Mouse (Mus musculus) midbrain, embryonic 15.5 days (tissue): Measurements from ENCODE around the gene Hist2h3c2. TPM values are rescaled to one million over a fixed set of nuclear protein-coding genes. Genes with fewer than 3 reads are reported as not detected.
"Not testable (repeated sequence)": the region's sequence is repeated elsewhere in the genome, so short reads cannot be mapped to it uniquely, and the experiment has no call there.

Experiments
- ATAC-seq: fragments of 200-750 bp; cut with Nextera tagmentation; replicated peaks from 2 replicates; pipeline ENCODE4 v1.8.0; 2017; ENCODE audit warnings: moderate TSS enrichment
- H3K27ac ChIP-seq: fragments of 300-500 bp; sonication (generic); 2 replicates; pipeline ENCODE4 v1.5.1; 2015; ENCODE audit warnings: mild to moderate bottlenecking, inconsistent platforms
- H3K27me3 ChIP-seq: fragments of 300-500 bp; sonication (generic); replicated peaks from 2 replicates; pipeline ENCODE4 v1.6.1; 2015; ENCODE audit warnings: inconsistent platforms
- H3K36me3 ChIP-seq: fragments of 300-500 bp; sonication (generic); replicated peaks from 2 replicates; pipeline ENCODE4 v1.6.1; 2015; ENCODE audit warnings: inconsistent platforms
- H3K4me1 ChIP-seq: fragments of 300-500 bp; sonication (generic); 2 replicates; pipeline ENCODE4 v1.6.1; 2015; ENCODE audit warnings: inconsistent platforms
- H3K4me2 ChIP-seq: fragments of 300-500 bp; sonication (generic); 2 replicates; pipeline ENCODE4 v1.6.1; 2015; ENCODE audit warnings: inconsistent platforms, mild to moderate bottlenecking, moderate library complexity
- H3K4me3 ChIP-seq: fragments of 300-500 bp; sonication (generic); 2 replicates; pipeline ENCODE4 v1.5.1; 2015; ENCODE audit warnings: mild to moderate bottlenecking, inconsistent platforms
- H3K9ac ChIP-seq: fragments of 300-500 bp; sonication (generic); 2 replicates; pipeline ENCODE4 v1.6.1; 2015; ENCODE audit warnings: mild to moderate bottlenecking, inconsistent platforms
- H3K9me3 ChIP-seq: fragments of 300-500 bp; sonication (generic); 2 replicates; pipeline ENCODE4 v1.6.1; 2016; ENCODE audit warnings: inconsistent platforms
- WGBS: fragments of 180-500 bp; shearing (Covaris S2); methylation state at CpG from one replicate; pipeline ENCODE4 v1.1.7; 2015; ENCODE audit warnings: mixed read lengths; 5-methylcytosine and 5-hydroxymethylcytosine counted together
- polyA plus RNA-seq: library from polyadenylated mRNA; unstranded; fragments of >200 nt; fragmentation: Nextera tagmentation; extraction: Ambion mirVana; gene quantifications from 2 replicates; pipeline ENCODE4 v1.2.1, GENCODE M21; 2015

The Hist2h3c2 gene
- 2.3 and 2.4 TPM in 2 replicates for polyA plus RNA-seq

DNA sequence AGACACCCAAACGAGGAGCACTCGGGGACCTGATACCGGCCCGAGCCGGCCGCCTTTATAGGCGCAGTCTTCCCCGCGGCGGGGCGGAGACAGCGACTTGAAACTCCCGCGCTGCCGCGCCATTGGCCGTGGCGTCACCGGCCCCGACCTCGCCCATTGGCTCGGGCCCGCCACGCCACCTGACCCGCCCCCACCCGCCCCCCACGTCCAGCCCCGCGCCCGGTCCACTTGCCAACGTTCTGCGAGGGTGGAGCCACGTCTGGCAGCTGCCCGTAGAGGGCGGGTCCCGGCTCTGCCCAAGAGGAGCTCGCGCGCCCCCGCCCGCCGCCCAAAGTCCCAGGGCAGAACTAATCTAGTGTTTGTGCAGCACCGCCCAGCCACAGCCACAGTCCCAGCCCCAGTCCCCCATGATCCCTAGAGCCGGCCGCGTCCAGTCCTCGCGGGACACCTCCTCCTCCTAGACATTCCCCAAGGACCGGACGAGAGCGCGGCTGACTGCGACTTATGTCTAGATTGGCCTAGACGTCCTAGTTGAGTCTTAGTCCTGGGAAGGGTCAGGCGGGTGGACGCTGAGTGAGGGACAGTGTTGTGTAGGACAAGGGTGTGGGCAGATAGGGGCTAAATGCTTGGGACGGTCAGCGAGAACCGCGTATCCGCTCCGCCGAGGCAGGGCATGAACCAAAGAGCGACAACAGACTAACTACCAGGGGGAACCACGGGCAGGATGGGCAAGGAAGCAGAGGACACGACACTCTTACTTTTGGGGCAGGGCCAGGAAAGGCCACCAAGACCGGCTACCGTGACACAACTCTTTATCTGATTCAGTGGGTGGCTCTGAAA, at the start of gene Hist2h3c2:
TSS of gene Hist2h3c2 (minus strand) at position 174 of the 840 bp plus-strand sequence.
- Histone ChIP-seq H3K4me1 (peaks cover 21% of the 10 kb centered on the region), H3K9ac (peak within 1 kb of the TSS; percentile 27; the same call in 1 of the 2 replicates), H3K27ac (peak within 1 kb of the TSS; percentile 67; the same call in 1 of the 2 replicates), H3K4me3 (peak within 1 kb of the TSS; percentile 37), H3K4me2 (peak within 1 kb of the TSS; percentile 45)
- WGBS: under 1% methylated on average over 23 of the region's 68 CpGs
- ATAC-seq: peak; percentile 89
- not testable (repeated sequence) for H3K27me3 ChIP-seq, H3K9me3 ChIP-seq, H3K36me3 ChIP-seq

DNA sequence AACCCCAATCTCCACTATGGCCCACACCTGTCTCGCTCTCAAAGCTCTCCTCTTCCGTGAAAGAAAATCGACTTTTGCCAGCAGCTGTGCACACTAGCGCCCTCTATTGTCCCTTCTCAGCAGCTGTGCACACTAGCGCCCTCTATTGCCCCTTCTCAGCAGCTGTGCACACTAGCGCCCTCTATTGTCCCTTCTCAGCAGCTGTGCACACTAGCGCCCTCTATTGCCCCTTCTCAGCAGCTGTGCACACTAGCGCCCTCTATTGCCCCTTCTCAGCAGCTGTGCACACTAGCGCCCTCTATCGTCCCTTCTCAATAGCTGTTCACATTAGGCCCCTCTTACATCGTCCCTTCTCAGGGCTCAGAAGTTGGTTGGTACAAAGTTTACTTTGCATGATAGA, 48.4 kb upstream of the Hist2h3c2 start:
- H3K4me1 ChIP-seq, H3K9me3 ChIP-seq, H3K4me3 ChIP-seq, H3K4me2 ChIP-seq, H3K36me3 ChIP-seq, ATAC-seq, H3K9ac ChIP-seq, H3K27ac ChIP-seq: not testable (repeated sequence)
- peaks cover 12% of the 10 kb centered on the region; the same call in 1 of the 2 replicates for H3K27me3 ChIP-seq
- WGBS: 92% methylated on average over 11 of the region's 11 CpGs

DNA sequence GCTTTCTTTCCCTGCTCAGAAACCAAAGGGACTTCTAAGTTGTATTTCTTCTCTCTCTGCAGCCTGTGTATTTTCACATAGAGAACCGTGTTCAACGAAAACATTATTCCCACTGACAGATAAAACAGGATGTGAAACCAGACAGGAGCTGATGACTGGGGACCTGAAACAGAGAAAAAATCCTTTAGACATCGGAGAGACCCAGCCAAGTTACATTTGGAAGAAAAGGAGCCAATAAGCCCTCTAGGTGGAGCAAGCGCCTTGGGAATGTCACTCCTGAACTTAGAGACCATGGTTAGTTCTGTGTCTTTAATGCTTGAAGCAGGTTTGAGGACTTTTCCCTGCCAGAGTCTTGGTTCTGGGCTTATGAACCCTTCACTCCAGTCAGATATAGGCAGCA, 45.5 kb upstream of the Hist2h3c2 start:
- Histone ChIP-seq H3K4me1 (no peaks in the 10 kb centered on the region), H3K9ac (no peak overlapping the region), H3K27me3 (peaks cover 20% of the 10 kb centered on the region; the same call in 1 of the 2 replicates), H3K4me2 (no peak overlapping the region), H3K4me3 (no peak overlapping the region), H3K9me3 (no peaks in the 10 kb centered on the region), H3K27ac (no peak overlapping the region), H3K36me3 (no peaks in the 10 kb centered on the region)
- no peak for ATAC-seq
- WGBS: 22% methylated on average over 4 of the region's 4 CpGs

DNA sequence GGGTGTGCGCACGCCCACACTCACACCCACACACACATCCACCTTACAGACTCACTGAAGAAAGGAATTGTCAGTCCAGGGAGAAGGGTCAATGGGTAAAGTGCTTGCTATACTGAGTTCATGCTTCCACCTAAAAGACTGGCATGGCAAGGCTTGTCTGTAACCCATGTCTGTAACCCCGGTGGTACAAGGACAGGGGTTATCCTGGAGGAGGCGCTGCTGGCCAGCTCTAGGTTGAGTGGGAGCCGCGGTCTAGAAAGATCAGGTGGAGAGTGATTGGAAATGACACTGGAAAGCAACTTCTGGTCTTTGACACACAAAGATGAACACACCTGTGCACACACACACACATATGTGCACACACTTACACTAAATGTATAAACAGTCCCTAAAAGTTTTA, 41.7 kb upstream of the Hist2h3c2 start:
- Histone ChIP-seq H3K27me3 (peaks cover 20% of the 10 kb centered on the region; the same call in 1 of the 2 replicates), H3K9ac (no peak overlapping the region), H3K36me3 (no peaks in the 10 kb centered on the region), H3K9me3 (no peaks in the 10 kb centered on the region), H3K4me2 (no peak overlapping the region), H3K4me1 (peaks cover 9% of the 10 kb centered on the region), H3K4me3 (no peak overlapping the region), H3K27ac (no peak overlapping the region)
- no peak for ATAC-seq
- whole genome bisulfite sequencing: 56% methylated on average over 6 of the region's 6 CpGs

DNA sequence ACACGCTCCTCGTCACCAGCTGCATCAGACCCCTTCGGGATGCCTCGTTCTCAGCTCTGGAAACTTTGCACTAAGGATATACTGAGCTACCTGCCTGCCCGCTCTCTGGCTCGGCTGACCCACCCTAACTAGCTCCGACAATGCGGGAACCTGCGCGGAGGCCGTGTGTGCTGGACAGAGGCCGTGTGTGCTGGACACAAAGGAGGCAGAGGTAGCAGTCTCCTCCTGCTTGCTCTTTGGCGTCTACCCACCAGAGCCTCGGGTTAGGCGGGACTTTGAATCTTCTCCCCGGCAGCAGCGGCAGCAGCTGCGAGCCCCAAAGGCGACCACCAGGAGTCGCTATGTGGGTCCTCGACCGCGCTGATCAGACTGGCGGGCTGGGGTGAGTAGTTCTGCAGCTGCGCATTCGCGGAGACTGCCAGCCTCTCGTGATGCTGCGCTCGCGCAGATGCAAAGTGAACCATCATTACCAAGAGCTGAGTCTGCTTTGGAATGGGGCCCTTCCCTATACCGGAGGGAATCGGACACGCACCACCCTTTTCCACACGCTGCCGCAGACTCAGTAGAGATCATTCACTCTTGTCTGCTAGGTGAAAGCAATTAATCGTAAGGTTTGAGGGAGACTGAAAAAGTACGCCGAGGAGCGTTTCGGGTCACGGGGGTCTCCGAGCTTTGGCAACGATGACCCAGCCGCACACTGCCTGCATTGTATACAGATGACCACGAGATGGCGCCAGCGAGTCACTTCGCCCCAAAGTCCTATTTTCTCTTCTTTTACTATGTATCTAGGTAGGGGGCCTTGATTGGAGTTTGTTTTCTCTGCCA, 39.1 kb upstream of the Hist2h3c2 start:
- H3K36me3 ChIP-seq: no peaks in the 10 kb centered on the region
- peak overlapping the region; percentile 92 for H3K27ac ChIP-seq
- peak; percentile 97 for ATAC-seq
- H3K9me3 ChIP-seq: no peaks in the 10 kb centered on the region
- peaks cover 9% of the 10 kb centered on the region for H3K4me1 ChIP-seq
- H3K9ac ChIP-seq: peak overlapping the region; percentile 62
- peak overlapping the region; percentile 82 for H3K4me2 ChIP-seq
- peak overlapping the region; percentile 54 for H3K4me3 ChIP-seq
- H3K27me3 ChIP-seq: peaks cover 8% of the 10 kb centered on the region; the same call in 1 of the 2 replicates
- under 1% methylated on average over 49 of the region's 49 CpGs for WGBS

DNA sequence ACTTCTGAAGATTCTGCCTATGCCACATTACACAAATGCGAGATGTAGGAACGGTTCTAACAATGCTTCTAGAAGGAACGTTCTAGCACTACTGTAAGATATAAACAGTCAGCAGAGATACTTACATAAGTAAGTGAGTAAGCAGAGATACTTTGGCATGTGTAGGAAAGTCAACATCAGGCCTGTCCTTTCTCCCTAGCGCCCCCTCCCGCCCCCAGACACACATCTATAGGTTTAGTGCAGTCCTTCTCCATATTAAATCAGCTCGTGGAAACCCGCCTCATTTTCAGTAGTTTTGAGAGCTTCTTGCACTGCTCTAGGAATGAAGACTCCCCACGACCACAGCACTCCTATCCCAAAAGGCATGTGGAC, 38.5 kb upstream of the Hist2h3c2 start:
- H3K36me3 ChIP-seq: no peaks in the 10 kb centered on the region
- no peaks in the 10 kb centered on the region for H3K9me3 ChIP-seq
- peak overlapping the region; percentile 82 for H3K4me2 ChIP-seq
- 15% methylated on average over 8 of the region's 8 CpGs for WGBS
- H3K4me1 ChIP-seq: peaks cover 9% of the 10 kb centered on the region
- peak overlapping the region; percentile 54 for H3K4me3 ChIP-seq
- H3K27me3 ChIP-seq: peaks cover 8% of the 10 kb centered on the region; the same call in 1 of the 2 replicates
- peak overlapping the region; percentile 43 for H3K9ac ChIP-seq
- H3K27ac ChIP-seq: peak overlapping the region; percentile 92
- ATAC-seq: no peak; the same call in 1 of the 2 replicates

DNA sequence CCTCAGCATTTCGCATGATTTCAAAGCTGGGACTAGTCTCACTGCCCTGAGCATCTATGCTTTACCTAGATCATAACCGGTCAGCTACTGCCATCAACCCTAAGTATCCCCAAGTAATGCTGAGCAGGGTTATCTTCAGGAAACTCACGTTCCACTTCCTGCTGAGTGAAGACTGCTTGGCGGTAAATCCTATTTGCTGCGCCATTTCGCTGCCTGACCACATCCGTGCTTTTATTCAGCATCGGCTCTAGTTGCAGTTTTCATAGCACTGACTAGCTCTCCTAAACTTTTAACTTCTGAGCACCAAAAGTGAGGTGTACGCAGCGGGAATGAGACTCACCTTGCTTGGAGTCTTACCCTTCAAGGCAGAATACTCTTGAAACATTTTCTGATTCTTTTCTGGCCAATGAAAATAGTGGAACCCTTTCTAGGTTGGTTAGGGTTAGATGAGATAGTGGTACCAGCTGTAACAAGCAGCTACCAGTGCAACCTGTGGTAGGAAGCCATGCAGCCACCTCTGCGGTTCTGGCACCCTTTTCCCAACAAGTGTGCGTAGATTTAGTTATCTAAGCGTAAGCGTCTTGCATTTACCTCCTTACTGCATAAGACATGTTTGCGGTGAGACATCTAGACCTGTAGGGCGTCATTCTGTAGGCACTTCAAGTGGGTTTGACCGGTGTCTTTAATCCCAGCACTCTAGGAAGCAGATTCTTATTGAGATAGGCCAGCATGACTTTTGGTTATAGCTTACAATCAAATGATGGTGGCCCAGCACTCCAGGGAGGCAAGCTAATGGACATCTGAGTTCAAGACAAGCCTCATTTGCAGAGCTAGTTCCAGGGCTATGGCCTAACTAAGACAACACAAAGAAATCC, 34.9 kb upstream of the Hist2h3c2 start:
- Histone ChIP-seq H3K27ac (no peak overlapping the region), H3K4me2 (no peak overlapping the region), H3K36me3 (no peaks in the 10 kb centered on the region), H3K4me1 (peaks cover 13% of the 10 kb centered on the region), H3K4me3 (no peak overlapping the region), H3K9me3 (no peaks in the 10 kb centered on the region), H3K27me3 (no peaks in the 10 kb centered on the region), H3K9ac (no peak overlapping the region)
- 88% methylated on average over 17 of the region's 17 CpGs for WGBS
- ATAC-seq: no peak

DNA sequence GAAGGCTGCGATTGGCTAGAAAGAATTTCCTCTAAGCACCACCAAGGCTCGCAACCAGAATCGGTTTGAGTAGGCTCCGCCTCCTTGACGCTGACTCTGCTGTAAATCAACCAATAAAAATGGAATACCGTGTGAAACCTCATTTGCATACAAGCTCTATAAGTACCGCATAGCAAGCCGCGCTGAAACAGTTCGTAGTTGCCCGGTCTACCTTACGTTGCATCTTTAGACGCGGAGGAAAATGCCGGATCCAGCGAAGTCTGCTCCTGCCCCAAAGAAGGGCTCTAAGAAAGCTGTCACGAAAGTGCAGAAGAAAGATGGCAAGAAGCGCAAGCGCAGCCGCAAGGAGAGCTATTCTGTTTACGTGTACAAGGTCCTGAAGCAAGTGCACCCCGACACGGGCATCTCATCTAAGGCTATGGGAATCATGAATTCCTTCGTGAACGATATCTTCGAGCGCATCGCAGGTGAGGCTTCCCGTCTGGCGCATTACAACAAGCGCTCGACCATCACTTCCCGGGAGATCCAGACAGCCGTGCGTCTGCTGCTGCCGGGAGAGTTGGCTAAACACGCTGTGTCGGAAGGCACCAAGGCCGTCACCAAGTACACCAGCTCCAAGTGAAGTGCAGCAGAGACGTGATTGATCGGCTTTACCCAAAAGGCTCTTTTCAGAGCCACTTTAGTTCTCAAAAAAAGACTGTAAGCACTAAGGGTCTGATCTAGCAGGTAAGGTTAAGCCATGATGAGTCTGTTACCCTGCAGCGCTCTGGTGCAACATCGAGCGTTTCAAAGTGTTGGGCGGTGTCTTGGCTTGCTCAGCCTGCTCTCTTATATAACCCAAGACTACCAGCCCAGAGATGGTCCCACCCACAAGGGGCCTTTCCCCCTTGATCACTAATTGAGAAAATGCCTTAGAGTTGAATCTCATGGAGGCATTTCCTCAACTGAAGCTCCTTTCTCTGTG, 30.9 kb upstream of the Hist2h3c2 start, which contains the start of gene Hist2h2bb:
TSS of gene Hist2h2bb (plus strand) at position 242 of the 964 bp plus-strand sequence.
- peak; percentile 97 for ATAC-seq
- H3K36me3 ChIP-seq: no peaks in the 10 kb centered on the region
- WGBS: under 1% methylated on average over 45 of the region's 45 CpGs

DNA sequence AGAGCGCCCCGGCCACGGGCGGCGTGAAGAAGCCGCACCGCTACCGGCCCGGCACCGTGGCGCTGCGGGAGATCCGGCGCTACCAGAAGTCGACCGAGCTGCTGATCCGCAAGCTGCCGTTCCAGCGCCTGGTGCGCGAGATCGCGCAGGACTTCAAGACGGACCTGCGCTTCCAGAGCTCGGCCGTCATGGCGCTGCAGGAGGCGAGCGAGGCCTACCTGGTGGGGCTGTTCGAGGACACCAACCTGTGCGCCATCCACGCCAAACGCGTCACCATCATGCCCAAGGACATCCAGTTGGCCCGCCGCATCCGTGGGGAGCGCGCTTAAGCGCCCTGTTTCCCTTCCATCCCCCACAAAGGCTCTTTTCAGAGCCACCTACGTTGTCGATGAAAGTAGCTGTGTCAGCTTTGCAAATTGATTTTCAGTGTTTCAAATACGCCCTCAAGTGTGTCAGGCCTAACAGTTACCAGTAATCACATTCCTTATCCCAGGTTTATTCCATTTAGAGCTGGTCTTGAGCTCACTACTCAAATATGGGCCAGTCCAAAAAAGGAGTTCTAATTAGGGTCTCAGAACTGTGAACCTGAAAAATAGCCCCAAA, 29.9 kb upstream of the Hist2h3c2 start:
- 0% methylated on average over 13 of the region's 44 CpGs for WGBS
- peaks cover 20% of the 10 kb centered on the region for H3K4me1 ChIP-seq
- peak overlapping the region; percentile 95 for H3K27ac ChIP-seq
- H3K27me3 ChIP-seq, H3K9me3 ChIP-seq, H3K36me3 ChIP-seq: not testable (repeated sequence)
- ATAC-seq: peak; percentile 34
- peak overlapping the region; percentile 48 for H3K9ac ChIP-seq
- H3K4me3 ChIP-seq: peak overlapping the region; percentile 48
- H3K4me2 ChIP-seq: peak overlapping the region; percentile 86

More for the DNA sequence above, 30.9 kb upstream of the Hist2h3c2 start, which contains the start of gene Hist2h2bb:
- Histone ChIP-seq H3K4me2 (peak within 1 kb of the TSS; percentile 86), H3K9ac (peak within 1 kb of the TSS; percentile 65), H3K9me3 (no peaks in the 10 kb centered on the region), H3K4me1 (peaks cover 12% of the 10 kb centered on the region), H3K27me3 (no peaks in the 10 kb centered on the region), H3K27ac (peak within 1 kb of the TSS; percentile 95), H3K4me3 (peak within 1 kb of the TSS; percentile 48)

DNA sequence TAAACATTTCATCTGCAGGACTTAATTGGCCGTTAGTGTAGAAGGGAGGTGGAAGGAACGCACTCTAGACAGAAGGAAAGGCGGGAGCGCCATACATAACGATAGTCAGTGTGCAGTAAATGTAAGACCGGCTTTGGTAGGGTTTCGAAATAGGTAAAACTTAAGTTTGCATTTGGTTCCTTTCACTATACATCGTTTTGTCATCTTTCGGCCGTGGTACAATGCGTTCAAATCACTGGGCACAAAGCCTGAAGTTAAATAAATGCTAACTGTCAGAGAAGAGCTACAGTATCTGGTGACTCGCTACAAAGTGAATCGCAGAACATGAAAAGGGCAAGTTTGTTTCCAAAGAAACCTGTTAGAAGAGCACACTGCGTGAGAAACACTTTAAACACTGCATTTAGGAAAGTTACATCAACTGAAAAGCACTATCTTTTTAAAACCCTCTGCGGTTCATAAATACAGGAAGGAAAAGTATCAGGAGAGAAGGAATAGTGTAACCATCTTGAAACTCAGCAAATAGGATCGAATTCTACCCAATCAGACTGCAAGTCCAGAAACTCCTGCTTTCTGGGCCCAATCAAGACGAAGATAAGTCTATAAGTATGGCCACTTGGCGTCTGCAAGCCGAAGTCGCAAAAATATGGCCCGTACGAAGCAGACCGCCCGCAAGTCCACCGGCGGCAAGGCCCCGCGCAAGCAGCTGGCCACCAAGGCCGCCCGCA, 29.3 kb upstream of the Hist2h3c2 start, which contains the start of gene Hist2h3b:
TSS of gene Hist2h3b (plus strand) at position 604 of the 725 bp plus-strand sequence.
- no peaks in the 10 kb centered on the region for H3K27me3 ChIP-seq
- H3K36me3 ChIP-seq: no peaks in the 10 kb centered on the region
- H3K4me1 ChIP-seq: peaks cover 23% of the 10 kb centered on the region
- H3K4me2 ChIP-seq: peak within 1 kb of the TSS; percentile 86
- 22% methylated on average over 29 of the region's 30 CpGs for WGBS
- H3K27ac ChIP-seq: peak within 1 kb of the TSS; percentile 95
- peak; percentile 52 for ATAC-seq
- no peaks in the 10 kb centered on the region for H3K9me3 ChIP-seq
- H3K4me3 ChIP-seq: peak within 1 kb of the TSS; percentile 48
- peak within 1 kb of the TSS; percentile 48 for H3K9ac ChIP-seq
